Mouse (Mus musculus) liver, embryonic 11.5 days (tissue): Measurements from ENCODE around the gene Lmod3. TPM values are rescaled to one million over a fixed set of nuclear protein-coding genes. Genes with fewer than 3 reads are reported as not detected.
"Not testable (repeated sequence)": the region's sequence is repeated elsewhere in the genome, so short reads cannot be mapped to it uniquely, and the experiment has no call there.

Source experiments
- ATAC-seq: fragments of 200-750 bp; cut with Nextera tagmentation; replicated peaks from 2 replicates; pipeline ENCODE4 v1.8.0; 2017; ENCODE audit warnings: moderate number of reproducible peaks, mild to moderate bottlenecking, moderate TSS enrichment, moderate library complexity; ENCODE audit not compliant: low FRiP score
- DNase-seq: peaks from one replicate; pipeline ENCODE4 v3.0.0-alpha.2; 2017; ENCODE audit warnings: low spot score
- H3K27ac ChIP-seq: fragments of 300-500 bp; sonication (generic); 2 replicates; pipeline ENCODE4 v1.5.1; 2014; ENCODE audit warnings: mild to moderate bottlenecking, low read depth, low read length, control low read depth
- H3K27me3 ChIP-seq: fragments of 300-500 bp; sonication (generic); replicated peaks from 2 replicates; pipeline ENCODE4 v1.6.1; 2014; ENCODE audit warnings: low read length, mixed read lengths; ENCODE audit not compliant: control insufficient read depth, insufficient read depth
- H3K36me3 ChIP-seq: fragments of 300-500 bp; sonication (generic); 2 replicates; pipeline ENCODE4 v1.6.1; 2014; ENCODE audit warnings: mild to moderate bottlenecking, low read length, moderate library complexity, mixed read lengths; ENCODE audit not compliant: control insufficient read depth, insufficient read depth
- H3K4me1 ChIP-seq: fragments of 300-500 bp; sonication (generic); replicated peaks from 2 replicates; pipeline ENCODE4 v1.6.1; 2014; ENCODE audit warnings: low read length, mixed read lengths; ENCODE audit not compliant: control insufficient read depth, insufficient read depth
- H3K4me2 ChIP-seq: fragments of 300-500 bp; sonication (generic); 2 replicates; pipeline ENCODE4 v1.6.1; 2014; ENCODE audit warnings: mild to moderate bottlenecking, control low read depth, moderate library complexity
- H3K4me3 ChIP-seq: fragments of 300-500 bp; sonication (generic); 2 replicates; pipeline ENCODE4 v1.5.1; 2014; ENCODE audit warnings: low read depth, low read length, control low read depth
- H3K9ac ChIP-seq: fragments of 300-500 bp; sonication (generic); 2 replicates; pipeline ENCODE4 v1.6.1; 2014; ENCODE audit warnings: low read depth, low read length, control low read depth
- H3K9me3 ChIP-seq: fragments of 300-500 bp; sonication (generic); 2 replicates; pipeline ENCODE4 v1.6.1; 2016; ENCODE audit warnings: low read length, inconsistent platforms, mixed read lengths; ENCODE audit not compliant: control insufficient read depth
- WGBS: fragments of 180-500 bp; shearing (Covaris S2); extraction: QIAGEN DNeasy Blood & Tissue Kit; methylation state at CpG from one replicate; pipeline ENCODE4 v1.1.7; 2014; 5-methylcytosine and 5-hydroxymethylcytosine counted together
- polyA plus RNA-seq: library from polyadenylated mRNA; unstranded; fragments of >200 nt; fragmentation: Nextera tagmentation; extraction: Ambion mirVana; gene quantifications from 2 replicates; pipeline ENCODE4 v1.2.1, GENCODE M21; 2014

The Lmod3 gene
- polyA plus RNA-seq, 1 experiment from 2014 or later, result not detected

- H3K9me3 ChIP-seq, result no peaks in the 10 kb centered on the region
- ATAC-seq, result no peak
- H3K36me3 ChIP-seq, result no peaks in the 10 kb centered on the region
- H3K4me1 ChIP-seq, result no peaks in the 10 kb centered on the region
- no peak overlapping the region for H3K4me2 ChIP-seq
- no peak overlapping the region for H3K27ac ChIP-seq
- H3K9ac ChIP-seq, result no peak overlapping the region
- H3K4me3 ChIP-seq, result no peak overlapping the region
- WGBS, result 69% methylated on average over 2 of the region's 2 CpGs
- no peak for DNase-seq
- H3K27me3 ChIP-seq, result no peaks in the 10 kb centered on the region
These were observed 19.8 kb upstream of the Lmod3 start for GRCm38 (mm10) chr6:97272349-97272748.

- no peaks in the 10 kb centered on the region for H3K4me1 ChIP-seq
- H3K27ac ChIP-seq, result no peak overlapping the region
- H3K9ac ChIP-seq, result no peak overlapping the region
- H3K27me3 ChIP-seq, result no peaks in the 10 kb centered on the region
- ATAC-seq (no peak), DNase-seq (no peak)
- no peak overlapping the region for H3K4me2 ChIP-seq
- 73% methylated on average over 11 of the region's 11 CpGs for WGBS
- H3K9me3 ChIP-seq, result no peaks in the 10 kb centered on the region
- H3K36me3 ChIP-seq, result no peaks in the 10 kb centered on the region
- no peak overlapping the region for H3K4me3 ChIP-seq
These were observed 17.0 kb upstream of the Lmod3 start for GRCm38 (mm10) chr6:97269596-97269995.

GRCm38 (mm10) chr6:97267132-97267531 is 14.6 kb upstream of the Lmod3 start:
- DNase-seq, result no peak
- WGBS, result 72% methylated on average over 2 of the region's 2 CpGs
- Histone ChIP-seq H3K36me3 (no peaks in the 10 kb centered on the region), H3K27ac (no peak overlapping the region), H3K4me3 (no peak overlapping the region), H3K4me2 (no peak overlapping the region), H3K9ac (no peak overlapping the region), H3K9me3 (no peaks in the 10 kb centered on the region), H3K4me1 (no peaks in the 10 kb centered on the region), H3K27me3 (no peaks in the 10 kb centered on the region)
- no peak for ATAC-seq

GRCm38 (mm10) chr6:97266661-97267060 is 14.1 kb upstream of the Lmod3 start:
- Histone ChIP-seq H3K4me2 (no peak overlapping the region), H3K27me3 (no peaks in the 10 kb centered on the region), H3K27ac (no peak overlapping the region), H3K4me3 (no peak overlapping the region), H3K4me1 (no peaks in the 10 kb centered on the region), H3K9ac (no peak overlapping the region), H3K36me3 (no peaks in the 10 kb centered on the region), H3K9me3 (no peaks in the 10 kb centered on the region)
- ATAC-seq (no peak), DNase-seq (no peak)
- WGBS, result 63% methylated on average over 4 of the region's 4 CpGs

GRCm38 (mm10) chr6:97265705-97266104 is 13.1 kb upstream of the Lmod3 start:
- Histone ChIP-seq H3K4me3 (no peak overlapping the region), H3K4me1 (no peaks in the 10 kb centered on the region), H3K27me3 (no peaks in the 10 kb centered on the region), H3K27ac (no peak overlapping the region), H3K36me3 (no peaks in the 10 kb centered on the region), H3K4me2 (no peak overlapping the region), H3K9me3 (no peaks in the 10 kb centered on the region), H3K9ac (no peak overlapping the region)
- WGBS, result 83% methylated on average over 3 of the region's 3 CpGs
- ATAC-seq, result no peak
- DNase-seq, result no peak

- Histone ChIP-seq H3K27me3 (no peaks in the 10 kb centered on the region), H3K4me3 (no peak overlapping the region), H3K4me1 (no peaks in the 10 kb centered on the region), H3K4me2 (no peak overlapping the region), H3K27ac (no peak overlapping the region), H3K36me3 (no peaks in the 10 kb centered on the region), H3K9ac (no peak overlapping the region), H3K9me3 (no peaks in the 10 kb centered on the region)
- WGBS, result 75% methylated on average over 8 of the region's 8 CpGs
- DNase-seq (no peak), ATAC-seq (no peak)
These were observed 12.7 kb upstream of the Lmod3 start for GRCm38 (mm10) chr6:97265240-97265639.

- not testable (repeated sequence) for H3K27ac ChIP-seq, DNase-seq, H3K36me3 ChIP-seq, H3K4me3 ChIP-seq, H3K9me3 ChIP-seq, H3K27me3 ChIP-seq, H3K9ac ChIP-seq, H3K4me2 ChIP-seq, H3K4me1 ChIP-seq, ATAC-seq
These were observed 11.2 kb upstream of the Lmod3 start for GRCm38 (mm10) chr6:97263750-97264149.

- H3K4me1 ChIP-seq, result no peaks in the 10 kb centered on the region
- no peaks in the 10 kb centered on the region for H3K36me3 ChIP-seq
- no peaks in the 10 kb centered on the region for H3K27me3 ChIP-seq
- H3K4me2 ChIP-seq, result no peak overlapping the region
- H3K27ac ChIP-seq, result no peak overlapping the region
- no peak overlapping the region for H3K4me3 ChIP-seq
- WGBS, result 74% methylated on average over 4 of the region's 4 CpGs
- ATAC-seq (no peak), DNase-seq (no peak)
- no peaks in the 10 kb centered on the region for H3K9me3 ChIP-seq
- H3K9ac ChIP-seq, result no peak overlapping the region
These were observed 9.7 kb upstream of the Lmod3 start for GRCm38 (mm10) chr6:97262229-97262628.

- H3K27me3 ChIP-seq, DNase-seq, H3K4me1 ChIP-seq, H3K4me2 ChIP-seq, H3K9me3 ChIP-seq, ATAC-seq, H3K36me3 ChIP-seq, H3K27ac ChIP-seq, H3K4me3 ChIP-seq, H3K9ac ChIP-seq: not testable (repeated sequence)
- WGBS, result 92% methylated on average over 2 of the region's 2 CpGs
These were observed 7.4 kb upstream of the Lmod3 start for GRCm38 (mm10) chr6:97259926-97260325.
